Mouse (Mus musculus) CH12.LX (cell line): ENCODE results near the gene Vps53. TPM values are rescaled to one million over a fixed set of nuclear protein-coding genes. Genes with fewer than 3 reads are reported as not detected.

Experiments
- DNase-seq: peaks from one replicate; pipeline ENCODE4 v3.0.0-alpha.2; 2013; ENCODE audit errors: extremely low read depth
- H3K27ac ChIP-seq: 2 replicates; pipeline ENCODE4 v1.5.1; 2012; ENCODE audit warnings: low read depth, mild to moderate bottlenecking, control low read depth, moderate library complexity; ENCODE audit not compliant: insufficient read depth
- H3K27me3 ChIP-seq: replicated peaks from 2 replicates; pipeline ENCODE3; 2012; ENCODE audit warnings: inconsistent platforms
- H3K36me3 ChIP-seq, 2 experiments: replicated peaks in 1 of 2; 2 replicates each; pipeline versions ENCODE3 to v1.6.1; 2012; ENCODE audit warnings: inconsistent platforms in 1 of 2, low read length in 1 of 2, mild to moderate bottlenecking in 1 of 2, mixed read lengths in 1 of 2, moderate library complexity in 1 of 2; ENCODE audit not compliant: control insufficient read depth in 1 of 2, insufficient read depth in 1 of 2
- H3K4me1 ChIP-seq, 2 experiments: 2 replicates each; pipeline ENCODE4 v1.6.1; 2012; ENCODE audit warnings: inconsistent platforms in 1 of 2, moderate library complexity in 1 of 2; ENCODE audit not compliant: insufficient read depth in 2 of 2, control insufficient read depth in 1 of 2
- H3K4me2 ChIP-seq: 2 replicates; pipeline ENCODE4 v1.6.1; 2012; ENCODE audit warnings: low read depth, mild to moderate bottlenecking, control low read depth; ENCODE audit not compliant: poor library complexity, insufficient read depth, severe bottlenecking
- H3K4me3 ChIP-seq, 3 experiments: fragments of 150-350 bp in 1 of 3; sonication (generic) in 1 of 3; replicated peaks in 1 of 3; 2 replicates each; pipeline versions ENCODE3 to v1.5.1; 2011 to 2012; ENCODE audit warnings: low read depth in 2 of 3, low read length in 2 of 3, mild to moderate bottlenecking in 2 of 3, moderate library complexity in 2 of 3, control low read depth in 1 of 3, improper control_type of control experiment in 1 of 3, inconsistent platforms in 1 of 3, mixed read lengths in 1 of 3; ENCODE audit not compliant: poor library complexity in 1 of 3
- H3K79me2 ChIP-seq: replicated peaks from 2 replicates; pipeline ENCODE4 v1.6.1; 2012; ENCODE audit warnings: mild to moderate bottlenecking, moderate library complexity; ENCODE audit not compliant: control insufficient read depth, poor library complexity, insufficient read depth, severe bottlenecking; ENCODE audit errors: extremely low read depth
- H3K9ac ChIP-seq: 2 replicates; pipeline ENCODE4 v1.6.1; 2012; ENCODE audit warnings: low read depth, mild to moderate bottlenecking, control low read depth, moderate library complexity; ENCODE audit not compliant: insufficient read depth
- H3K9me3 ChIP-seq: replicated peaks from 2 replicates; pipeline ENCODE3; 2012; ENCODE audit warnings: low read length, inconsistent platforms, mixed read lengths
- BHLHE40 ChIP-seq: IDR thresholded peaks from 2 replicates; pipeline ENCODE4 v1.6.1; 2011; ENCODE audit warnings: mild to moderate bottlenecking, low read depth, low read length, improper control_type of control experiment
- CHD1 ChIP-seq: IDR thresholded peaks from 2 replicates; pipeline ENCODE4 v1.6.1; 2012; ENCODE audit warnings: low read depth, low read length, improper control_type of control experiment, inconsistent platforms
- E2F4 ChIP-seq: IDR thresholded peaks from 2 replicates; pipeline ENCODE4 v1.6.1; 2011; ENCODE audit warnings: low read depth, low read length, improper control_type of control experiment; ENCODE audit not compliant: insufficient replicate concordance
- EP300 ChIP-seq: IDR thresholded peaks from 2 replicates; pipeline ENCODE4 v1.6.1; 2011; ENCODE audit warnings: low read length, improper control_type of control experiment
- ETS1 ChIP-seq: conservative IDR thresholded peaks from 2 replicates; pipeline ENCODE4 v1.6.1; 2012; ENCODE audit warnings: low read depth, mild to moderate bottlenecking, inconsistent platforms, low read length, improper control_type of control experiment, moderate library complexity
- GABPA ChIP-seq: IDR thresholded peaks from 2 replicates; pipeline ENCODE4 v1.6.1; 2012; ENCODE audit warnings: low read depth, low read length, improper control_type of control experiment, inconsistent platforms; ENCODE audit not compliant: insufficient replicate concordance
- MAX ChIP-seq: IDR thresholded peaks from 2 replicates; pipeline ENCODE4 v1.6.1; 2011; ENCODE audit warnings: low read length, improper control_type of control experiment
- NELFE ChIP-seq: IDR thresholded peaks from 2 replicates; pipeline ENCODE4 v1.6.1; 2011; ENCODE audit warnings: low read depth, low read length, improper control_type of control experiment
- NRF1 ChIP-seq: IDR thresholded peaks from 2 replicates; pipeline ENCODE4 v1.6.1; 2014; ENCODE audit warnings: low read depth, mild to moderate bottlenecking, inconsistent platforms, low read length, improper control_type of control experiment, moderate library complexity
- PAX5 ChIP-seq: IDR thresholded peaks from 2 replicates; pipeline ENCODE4 v1.6.1; 2012; ENCODE audit warnings: low read length, inconsistent platforms, mixed read lengths
- POLR2A ChIP-seq: IDR thresholded peaks from 2 replicates; pipeline ENCODE4 v1.6.1; 2011; ENCODE audit warnings: low read depth, mild to moderate bottlenecking, improper control_type of control experiment, low read length
- RAD21 ChIP-seq: IDR thresholded peaks from 2 replicates; pipeline ENCODE4 v1.6.1; 2011; ENCODE audit warnings: low read depth, mild to moderate bottlenecking, low read length, improper control_type of control experiment, moderate library complexity
- SIN3A ChIP-seq: IDR thresholded peaks from 2 replicates; pipeline ENCODE4 v1.6.1; 2012; ENCODE audit warnings: low read length, improper control_type of control experiment, inconsistent platforms
- ZKSCAN1 ChIP-seq: IDR thresholded peaks from 2 replicates; pipeline ENCODE4 v1.6.1; 2012; ENCODE audit warnings: low read depth, inconsistent platforms, low read length, improper control_type of control experiment, borderline replicate concordance
- ZMIZ1 ChIP-seq: IDR thresholded peaks from 2 replicates; pipeline ENCODE4 v1.6.1; 2012; ENCODE audit warnings: low read depth, mild to moderate bottlenecking, inconsistent platforms, low read length, improper control_type of control experiment
- dilution Hi-C: fragments of 300-500 bp; cut with MboI; formaldehyde crosslinking; loops from 2 replicates; pipeline ENCODE4 v1.14.3; 2020; ENCODE audit warnings: low sequenced_read_pairs; ENCODE audit not compliant: extremely low pct_unique_long_range_greater_than_20kb, extremely low pct_ligation_motif_present
- in situ Hi-C: fragments of 300-500 bp; cut with MboI; formaldehyde crosslinking; loops from 3 replicates; pipeline ENCODE4 v1.14.3; 2019; ENCODE audit warnings: low sequenced_read_pairs, low pct_ligation_motif_present, low pct_unique_long_range_greater_than_20kb, mixed read lengths
- polyA plus RNA-seq: library from polyadenylated mRNA; unstranded; fragments of >175 nt; gene quantifications from 2 replicates; pipeline ENCODE4 v1.2.1, GENCODE M21; 2012; ENCODE audit warnings: low read depth; ENCODE audit not compliant: insufficient read length
- total RNA-seq, 2 experiments: library from RNA; depleted of rRNA; stranded (reverse); fragments of 300-350 nt in 1 of 2; fragments of >200 nt in 1 of 2; gene quantifications; 2 replicates each; pipeline ENCODE4 v1.2.3; 2012 to 2014

Gene Vps53
- total and polyA plus RNA-seq, 3 experiments: 56.1 to 70.7 (median 62.2) TPM

- dilution Hi-C loops (no loop called here), in situ Hi-C loops (no loop called here)
- Histone ChIP-seq H3K79me2 (no peaks in the 10 kb centered on the region), H3K4me2 (no peak overlapping the region), H3K4me1 (no peaks in the 10 kb centered on the region), H3K27me3 (no peaks in the 10 kb centered on the region), H3K4me3 (no peak overlapping the region), H3K9me3 (no peaks in the 10 kb centered on the region), H3K36me3 (peaks cover 68 to 95% of the 10 kb centered on the region in 2 experiments), H3K9ac (no peak overlapping the region), H3K27ac (no peak overlapping the region)
- TF ChIP-seq ZMIZ1 (no peak), MAX (no peak), ZKSCAN1 (no peak), NELFE (no peak), SIN3A (no peak), RAD21 (no peak), E2F4 (no peak)
- no peak for DNase-seq
Observed at GRCm38 (mm10) chr11:76077341-76077740, 102.1 kb downstream of the Vps53 start.

- Histone ChIP-seq H3K9ac (no peak overlapping the region), H3K4me3 (no peak overlapping the region), H3K4me2 (no peak overlapping the region), H3K27me3 (no peaks in the 10 kb centered on the region)
- no peak for DNase-seq
- no peak for TF ChIP-seq CHD1
- no peak for TF ChIP-seq ETS1
- TF ChIP-seq, all 38 proteins: peak for 0
- in situ Hi-C loops: no loop called here
- Histone ChIP-seq H3K4me1 (no peaks in the 10 kb centered on the region), H3K9me3 (no peaks in the 10 kb centered on the region), H3K79me2 (no peaks in the 10 kb centered on the region), H3K36me3 (peaks cover 47 to 91% of the 10 kb centered on the region in 2 experiments), H3K27ac (no peak overlapping the region)
- dilution Hi-C loops: no loop called here
Observed at GRCm38 (mm10) chr11:76074296-76075093, 105.0 kb downstream of the Vps53 start.

- H3K4me3 ChIP-seq: no peak overlapping the region
- dilution Hi-C loops (no loop called here), in situ Hi-C loops (no loop called here)
- peaks cover 10 to 36% of the 10 kb centered on the region in 2 experiments for H3K4me1 ChIP-seq
- DNase-seq: no peak
- no peak overlapping the region for H3K4me2 ChIP-seq
- no peak overlapping the region for H3K27ac ChIP-seq
- no peaks in the 10 kb centered on the region for H3K27me3 ChIP-seq
- H3K9me3 ChIP-seq: no peaks in the 10 kb centered on the region
- H3K9ac ChIP-seq: no peak overlapping the region
- H3K79me2 ChIP-seq: no peaks in the 10 kb centered on the region
- TF ChIP-seq NRF1 (no peak), E2F4 (no peak), EP300 (no peak), PAX5 (no peak), POLR2A (no peak), BHLHE40 (no peak), GABPA (no peak)
- H3K36me3 ChIP-seq: peaks cover 23 to 65% of the 10 kb centered on the region in 2 experiments
Observed at GRCm38 (mm10) chr11:76069816-76070215, 109.6 kb downstream of the Vps53 start.
